Comparison of ENCODE assay signal across 17 mouse cellular contexts in genomic region chr9:107112791-107113190, GRCm38 (mm10).
DNase-seq lines count a peak whose midpoint lies in the region; ATAC-seq lines count a peak whose summit lies in the region.
"Had no signal": no experiment of that assay in that cellular context is flagged by ENCODE, and none has a peak within 500 bp of the region (broad histone marks: within the 10 kb centered on the region; RNA-seq: fewer than 3 reads in every experiment).

No protein-coding gene starts in this region.

- ATAC-seq in cerebellum, adult (ENCODE audit: insufficient number of reproducible peaks, low FRiP score, low TSS enrichment), result no peak
- no peak for ATAC-seq in granulocyte monocyte progenitor cell, adult 5-6 weeks (replicated peaks; ENCODE audit: poor library complexity, severe bottlenecking)
- ATAC-seq: forebrain, embryonic 14.5 days; hindbrain, embryonic 16.5 days; intestine, embryonic 15.5 days; liver, postnatal 0 days; lung, postnatal 0 days had no signal

- peak; percentile 30 for DNase-seq in cerebellum, adult 11 months
- peak; percentile 15 for DNase-seq in testis, postnatal 14 days (ENCODE audit: low spot score)
- no peak for DNase-seq in testis, postnatal 10 days (ENCODE audit: low spot score)
- peak; percentile 55 for DNase-seq in cerebellum, adult 9-11 months
- DNase-seq in ovary, postnatal 36 days (ENCODE audit: low spot score), result peak; percentile 49
- no peak for DNase-seq in urinary bladder, postnatal 14 days (ENCODE audit: low spot score)
- DNase-seq: heart, adult 11 months; heart, postnatal 10 days; kidney, adult 9 months; kidney, postnatal 25 days; liver, postnatal 0 days had no signal

Comparison
In these comparisons a context has a peak if more than half of its experiments do, and no peak if none do; other contexts are left out.
1. DNase-seq: peak in cerebellum, adult 11 months (single experiment), testis, postnatal 14 days (single experiment), cerebellum, adult 9-11 months (single experiment) and ovary, postnatal 36 days (single experiment); none in testis, postnatal 10 days (single experiment) and urinary bladder, postnatal 14 days (single experiment).